Mouse (Mus musculus) hindbrain, embryonic 15.5 days (tissue): ENCODE data around the gene Nkain2. TPM values are rescaled to one million over a fixed set of nuclear protein-coding genes. Genes with fewer than 3 reads are reported as not detected.

Experiments
- ATAC-seq: fragments of 200-750 bp; cut with Nextera tagmentation; 2 replicates; pipeline ENCODE4 v1.8.0; 2017; ENCODE audit warnings: low read depth, moderate number of reproducible peaks, moderate TSS enrichment; ENCODE audit not compliant: low FRiP score
- H3K27ac ChIP-seq: fragments of 300-500 bp; sonication (generic); replicated peaks from 2 replicates; pipeline ENCODE4 v1.5.1; 2015; ENCODE audit warnings: mild to moderate bottlenecking, inconsistent platforms
- H3K27me3 ChIP-seq: fragments of 300-500 bp; sonication (generic); 2 replicates; pipeline ENCODE4 v1.6.1; 2015; ENCODE audit warnings: control low read depth, inconsistent platforms
- H3K36me3 ChIP-seq: fragments of 300-500 bp; sonication (generic); 2 replicates; pipeline ENCODE4 v1.6.1; 2015; ENCODE audit warnings: control low read depth, inconsistent platforms
- H3K4me1 ChIP-seq: fragments of 300-500 bp; sonication (generic); replicated peaks from 2 replicates; pipeline ENCODE4 v1.6.1; 2015; ENCODE audit warnings: control low read depth, inconsistent platforms
- H3K4me2 ChIP-seq: fragments of 300-500 bp; sonication (generic); 2 replicates; pipeline ENCODE4 v1.6.1; 2015; ENCODE audit warnings: moderate library complexity, mild to moderate bottlenecking, inconsistent platforms
- H3K4me3 ChIP-seq: fragments of 300-500 bp; sonication (generic); 2 replicates; pipeline ENCODE4 v1.5.1; 2015; ENCODE audit warnings: mild to moderate bottlenecking, inconsistent platforms
- H3K9ac ChIP-seq: fragments of 300-500 bp; sonication (generic); 2 replicates; pipeline ENCODE4 v1.6.1; 2015; ENCODE audit warnings: inconsistent platforms
- H3K9me3 ChIP-seq: fragments of 300-500 bp; sonication (generic); 2 replicates; pipeline ENCODE4 v1.6.1; 2016; ENCODE audit warnings: control low read depth, inconsistent platforms
- WGBS: fragments of 180-500 bp; shearing (Covaris S2); methylation state at CpG from one replicate; pipeline ENCODE4 v1.1.7; 2015; 5-methylcytosine and 5-hydroxymethylcytosine counted together
- polyA plus RNA-seq: library from polyadenylated mRNA; unstranded; fragments of >200 nt; fragmentation: Nextera tagmentation; extraction: Ambion mirVana; gene quantifications from 2 replicates; pipeline ENCODE4 v1.2.1, GENCODE M21; 2015

The Nkain2 gene
- polyA plus RNA-seq, 1 experiment from 2014 or later, result 14.8 TPM

DNA sequence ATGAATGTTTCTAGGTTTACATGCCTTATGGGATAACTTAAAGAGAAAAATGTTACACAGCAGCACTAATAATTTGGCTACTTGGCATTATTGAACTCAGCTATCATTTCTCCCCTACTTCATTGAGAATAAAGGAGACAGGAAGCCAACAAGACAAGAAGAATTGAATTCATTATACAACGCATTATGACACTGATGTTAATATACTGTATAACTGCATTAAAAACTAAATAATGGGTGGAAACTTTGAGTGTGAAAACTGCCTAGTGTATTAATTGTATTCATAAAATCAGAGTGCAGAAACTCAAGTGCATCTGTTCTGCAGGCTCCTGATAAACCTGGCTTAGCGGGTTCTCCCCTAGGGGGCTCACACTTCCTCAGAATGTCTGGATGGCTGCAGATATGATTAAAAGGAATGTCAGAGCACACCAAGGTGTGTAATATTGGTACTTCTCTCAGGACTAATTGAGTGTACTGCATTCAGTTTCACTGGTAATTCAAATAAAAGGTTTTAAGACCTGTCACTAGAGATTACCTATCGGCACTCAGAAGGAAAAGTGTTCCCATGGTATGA, 589.2 kb downstream of the Nkain2 start:
- Histone ChIP-seq H3K27ac (no peak overlapping the region), H3K27me3 (no peaks in the 10 kb centered on the region), H3K4me2 (no peak overlapping the region), H3K36me3 (no peaks in the 10 kb centered on the region), H3K9ac (no peak overlapping the region), H3K9me3 (no peaks in the 10 kb centered on the region), H3K4me3 (no peak overlapping the region), H3K4me1 (no peaks in the 10 kb centered on the region)
- ATAC-seq, result peak; percentile 59
- WGBS, result 74% methylated on average over 3 of the region's 3 CpGs

DNA sequence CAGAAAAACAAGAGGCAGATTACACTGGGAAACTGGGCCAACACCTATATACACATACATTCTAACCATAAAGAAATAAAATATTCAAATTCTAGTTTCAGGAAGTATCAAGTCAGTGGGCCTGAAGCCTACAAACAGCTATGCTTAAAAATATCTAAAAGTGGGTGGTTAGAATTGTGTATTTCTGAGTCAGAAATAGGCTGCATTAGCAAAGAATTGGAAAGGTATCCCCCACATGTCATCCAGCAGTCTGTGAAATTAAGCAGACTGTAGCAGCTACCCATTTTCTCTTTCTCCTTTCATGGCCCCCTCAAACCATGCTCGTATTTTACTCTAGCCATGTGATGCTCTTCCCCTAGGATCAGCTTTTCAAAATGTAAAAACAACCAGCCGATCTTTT, 599.8 kb downstream of the Nkain2 start:
- Histone ChIP-seq H3K4me2 (no peak overlapping the region), H3K9ac (no peak overlapping the region), H3K4me1 (no peaks in the 10 kb centered on the region), H3K27me3 (no peaks in the 10 kb centered on the region), H3K9me3 (no peaks in the 10 kb centered on the region), H3K27ac (no peak overlapping the region), H3K36me3 (no peaks in the 10 kb centered on the region), H3K4me3 (no peak overlapping the region)
- no peak for ATAC-seq
- 67% methylated on average over 2 of the region's 2 CpGs for WGBS

DNA sequence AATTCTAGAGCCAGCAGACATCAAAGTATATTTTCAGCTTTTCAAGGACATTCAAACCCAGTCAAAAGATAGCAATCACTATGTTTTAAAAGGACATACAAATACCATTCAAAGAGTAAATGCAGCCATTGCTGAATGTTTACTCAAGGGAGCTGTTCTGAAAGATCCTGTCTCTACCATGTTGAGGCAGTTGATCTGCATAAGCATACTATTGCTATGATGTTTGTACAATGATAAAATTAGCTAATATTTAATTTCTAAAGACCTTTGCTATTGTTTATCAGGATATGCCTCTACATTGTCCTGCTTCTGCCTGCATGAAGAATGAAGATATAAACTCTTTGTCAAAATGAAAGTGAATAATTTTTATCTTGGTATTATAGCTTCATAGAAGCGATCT, 606.6 kb downstream of the Nkain2 start:
- no peak for ATAC-seq
- no peak overlapping the region for H3K27ac ChIP-seq
- no peak overlapping the region for H3K4me2 ChIP-seq
- H3K27me3 ChIP-seq, result no peaks in the 10 kb centered on the region
- no peaks in the 10 kb centered on the region for H3K4me1 ChIP-seq
- WGBS, result 86% methylated on average over 1 of the region's 1 CpGs
- H3K9ac ChIP-seq, result no peak overlapping the region
- no peaks in the 10 kb centered on the region for H3K36me3 ChIP-seq
- H3K4me3 ChIP-seq, result no peak overlapping the region
- H3K9me3 ChIP-seq, result no peaks in the 10 kb centered on the region

DNA sequence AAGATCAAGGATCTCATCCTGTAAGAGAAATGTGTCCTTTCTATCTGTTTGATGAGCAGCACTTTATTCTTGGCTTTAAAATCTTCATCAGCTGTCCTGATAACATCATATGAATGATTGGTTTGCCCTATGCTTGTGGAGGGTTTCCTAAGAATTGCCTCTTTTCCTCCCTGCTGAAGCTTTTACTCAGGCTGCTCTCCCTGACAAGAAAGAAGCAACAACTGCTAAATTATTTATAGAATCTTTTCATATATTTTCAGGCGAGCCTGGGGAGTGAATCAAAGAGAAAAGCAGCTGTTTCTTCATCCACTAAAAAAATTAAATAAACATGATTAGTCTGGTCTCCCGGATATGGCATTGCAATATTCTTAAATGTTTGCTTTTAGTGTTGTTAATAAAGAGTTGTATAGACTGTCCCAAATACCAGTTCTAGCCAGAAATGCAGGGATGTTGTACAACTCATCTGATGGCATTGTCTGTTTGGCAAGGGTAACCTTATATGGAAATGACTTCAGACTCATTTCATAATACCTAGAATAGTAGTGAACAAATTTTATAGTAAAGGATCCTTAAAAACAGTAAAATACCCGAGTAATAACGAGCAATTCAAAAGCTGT, 646.9 kb downstream of the Nkain2 start:
- Histone ChIP-seq H3K36me3 (no peaks in the 10 kb centered on the region), H3K9me3 (no peaks in the 10 kb centered on the region), H3K4me3 (no peak overlapping the region), H3K9ac (no peak overlapping the region), H3K27me3 (no peaks in the 10 kb centered on the region), H3K4me2 (no peak overlapping the region), H3K27ac (no peak overlapping the region), H3K4me1 (no peaks in the 10 kb centered on the region)
- 67% methylated on average over 4 of the region's 4 CpGs for WGBS
- no peak for ATAC-seq

DNA sequence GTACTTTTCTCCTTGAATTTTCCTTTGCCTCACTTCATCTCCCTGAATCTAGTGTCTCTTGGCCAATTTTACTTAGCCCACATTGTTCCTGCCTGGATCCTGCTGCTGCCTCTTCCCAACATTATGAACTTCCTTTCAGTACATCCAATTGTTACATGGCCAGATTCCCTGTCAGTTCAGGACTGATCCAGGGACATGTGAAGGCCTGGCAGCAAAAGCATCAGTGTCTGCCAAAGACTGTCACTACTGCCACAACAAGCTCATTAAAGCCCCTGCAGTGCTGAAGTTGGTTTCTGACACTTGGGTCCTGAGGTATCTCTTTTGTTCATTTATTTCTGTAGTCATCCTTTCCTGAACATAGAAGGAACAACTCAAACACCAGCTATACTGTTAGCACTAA, 649.1 kb downstream of the Nkain2 start:
- ATAC-seq, result peak; percentile 48; the same call in 1 of the 2 replicates
- no peaks in the 10 kb centered on the region for H3K36me3 ChIP-seq

DNA sequence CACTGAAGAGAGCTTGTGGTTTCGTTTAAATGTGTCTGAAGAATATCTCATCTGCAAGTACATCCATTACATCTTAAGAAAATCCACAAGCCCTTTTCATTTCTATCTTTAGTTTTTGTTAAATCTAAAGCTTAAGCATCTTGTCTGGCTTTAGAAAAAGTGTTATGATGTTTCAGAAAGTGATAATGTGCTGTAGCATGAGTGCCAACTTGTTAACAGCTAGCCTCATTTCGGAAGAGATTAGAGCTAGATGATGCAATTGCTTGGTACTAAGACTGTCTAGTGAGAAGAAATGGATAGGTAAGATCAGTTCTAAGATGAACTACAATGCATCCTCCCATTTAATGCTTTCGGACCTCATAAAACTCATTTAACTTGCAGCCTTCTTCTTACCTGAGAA, 707.3 kb downstream of the Nkain2 start:
- no peaks in the 10 kb centered on the region for H3K36me3 ChIP-seq
- no peak overlapping the region for H3K27ac ChIP-seq
- H3K27me3 ChIP-seq, result no peaks in the 10 kb centered on the region
- H3K4me1 ChIP-seq, result no peaks in the 10 kb centered on the region
- H3K4me2 ChIP-seq, result no peak overlapping the region
- H3K4me3 ChIP-seq, result no peak overlapping the region
- H3K9ac ChIP-seq, result no peak overlapping the region
- 90% methylated on average over 3 of the region's 3 CpGs for WGBS
- ATAC-seq, result no peak
- H3K9me3 ChIP-seq, result no peaks in the 10 kb centered on the region

More for the DNA sequence above, 649.1 kb downstream of the Nkain2 start:
- H3K4me2 ChIP-seq, result no peak overlapping the region
- no peak overlapping the region for H3K4me3 ChIP-seq
- H3K4me1 ChIP-seq, result no peaks in the 10 kb centered on the region
- no peaks in the 10 kb centered on the region for H3K27me3 ChIP-seq
- H3K9ac ChIP-seq, result no peak overlapping the region
- H3K9me3 ChIP-seq, result no peaks in the 10 kb centered on the region
- no peak overlapping the region for H3K27ac ChIP-seq

DNA sequence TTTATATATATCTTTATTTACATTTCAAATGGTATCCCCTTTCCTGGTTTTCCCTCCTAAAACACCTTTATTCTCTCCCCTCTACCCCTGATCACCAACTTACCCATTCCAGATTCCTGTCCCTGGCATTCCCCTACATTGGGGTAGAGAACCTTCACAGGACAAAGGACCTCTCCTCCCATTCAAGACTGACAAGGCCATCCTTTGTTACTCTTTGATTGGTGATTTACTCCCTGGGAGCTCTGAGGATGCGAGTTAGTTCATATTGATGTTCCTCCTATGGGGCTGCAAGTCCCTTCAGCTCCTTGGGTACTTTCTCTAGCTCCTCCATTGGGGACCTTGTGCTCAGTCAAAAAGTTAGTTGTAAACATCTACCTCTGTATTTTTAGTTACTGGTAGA, 798.9 kb downstream of the Nkain2 start:
- Histone ChIP-seq H3K9ac (no peak overlapping the region), H3K9me3 (no peaks in the 10 kb centered on the region), H3K36me3 (no peaks in the 10 kb centered on the region), H3K4me1 (no peaks in the 10 kb centered on the region), H3K4me2 (no peak overlapping the region), H3K27ac (no peak overlapping the region), H3K27me3 (no peaks in the 10 kb centered on the region), H3K4me3 (no peak overlapping the region)
- ATAC-seq, result no peak
- WGBS, result 38% methylated on average over 1 of the region's 1 CpGs

DNA sequence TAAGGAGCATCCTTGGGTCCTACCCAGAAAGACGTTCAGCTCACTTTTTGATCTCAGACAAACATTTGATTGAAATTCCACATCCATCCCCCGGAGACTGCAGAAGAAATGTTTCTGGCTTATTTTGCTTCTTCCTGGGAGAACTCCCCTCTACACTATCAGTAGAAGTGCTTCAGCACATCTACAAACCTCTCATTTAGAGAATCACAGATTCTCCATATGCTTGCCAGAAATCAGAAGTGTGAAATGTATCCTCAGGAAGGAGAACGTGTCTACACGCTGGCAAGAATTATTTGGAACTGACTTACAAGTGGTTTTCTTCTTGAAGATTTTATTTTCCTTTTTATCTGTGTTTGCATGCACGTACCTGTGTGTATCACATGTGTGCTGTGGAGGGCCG, 829.9 kb downstream of the Nkain2 start:
- 88% methylated on average over 6 of the region's 6 CpGs for WGBS
- ATAC-seq, result no peak
- H3K27ac ChIP-seq, result no peak overlapping the region
- no peaks in the 10 kb centered on the region for H3K27me3 ChIP-seq
- H3K4me2 ChIP-seq, result no peak overlapping the region
- H3K4me3 ChIP-seq, result no peak overlapping the region
- no peak overlapping the region for H3K9ac ChIP-seq
- H3K4me1 ChIP-seq, result no peaks in the 10 kb centered on the region
- H3K9me3 ChIP-seq, result no peaks in the 10 kb centered on the region
- H3K36me3 ChIP-seq, result no peaks in the 10 kb centered on the region

DNA sequence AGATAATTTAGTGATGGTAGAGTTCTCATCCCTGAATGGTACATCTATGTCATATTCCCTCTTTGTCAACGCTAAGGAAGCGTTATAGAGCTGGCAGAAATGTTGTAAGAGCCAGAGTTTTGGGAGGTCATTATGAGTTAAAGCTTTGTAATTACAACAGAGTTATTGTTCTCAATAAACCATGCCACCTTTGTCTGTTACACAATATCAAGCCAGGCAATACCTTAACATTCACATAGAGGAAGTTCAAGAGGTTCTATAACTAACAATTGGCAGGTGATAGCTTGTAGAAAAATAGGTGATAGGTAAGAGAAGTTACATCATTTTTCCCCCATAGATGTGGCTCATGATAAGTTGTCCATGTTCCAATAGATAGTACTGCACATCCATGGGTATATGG, 832.0 kb downstream of the Nkain2 start:
- no peaks in the 10 kb centered on the region for H3K9me3 ChIP-seq
- no peak overlapping the region for H3K4me2 ChIP-seq
- H3K36me3 ChIP-seq, result no peaks in the 10 kb centered on the region
- WGBS, result 88% methylated on average over 2 of the region's 2 CpGs
- H3K4me3 ChIP-seq, result no peak overlapping the region
- H3K27ac ChIP-seq, result no peak overlapping the region
- no peaks in the 10 kb centered on the region for H3K27me3 ChIP-seq
- H3K4me1 ChIP-seq, result no peaks in the 10 kb centered on the region
- H3K9ac ChIP-seq, result no peak overlapping the region
- ATAC-seq, result no peak

DNA sequence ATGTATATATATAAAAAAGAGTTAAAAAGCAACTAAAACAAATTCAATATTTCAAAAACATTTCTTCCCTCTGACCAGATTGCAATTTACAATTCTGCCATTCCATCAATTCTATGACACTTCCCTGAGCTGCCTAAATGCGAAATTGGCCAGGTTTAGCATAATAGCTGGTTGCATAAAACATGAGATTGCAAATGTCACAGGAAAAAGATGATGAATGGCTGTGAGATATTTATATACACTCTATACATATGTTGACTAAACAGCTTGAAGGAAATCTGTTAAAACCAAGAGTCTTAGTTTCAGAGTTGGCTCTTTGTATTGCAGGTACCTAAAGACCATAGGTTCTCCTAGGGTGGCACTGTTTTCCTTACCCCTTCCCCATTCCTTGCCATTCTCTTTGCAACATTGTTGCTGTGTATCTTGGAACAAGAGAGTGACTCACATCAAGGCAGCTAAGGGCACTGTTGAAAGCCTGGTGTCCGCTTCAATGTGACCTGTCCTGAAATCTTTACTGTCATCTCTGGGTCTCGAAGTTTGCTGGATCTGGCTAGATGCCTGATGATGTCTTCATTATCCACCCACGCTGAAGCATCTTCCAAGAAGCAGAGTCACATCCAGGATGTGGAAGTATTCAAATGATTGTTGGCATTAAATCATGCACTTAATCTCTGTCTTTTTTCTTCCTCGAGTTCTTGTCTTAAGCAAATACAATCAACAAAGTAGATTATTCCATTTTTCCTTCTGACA, 837.5 kb downstream of the Nkain2 start:
- Histone ChIP-seq H3K4me2 (no peak overlapping the region), H3K36me3 (no peaks in the 10 kb centered on the region), H3K27me3 (no peaks in the 10 kb centered on the region), H3K27ac (no peak overlapping the region), H3K9me3 (no peaks in the 10 kb centered on the region), H3K4me1 (no peaks in the 10 kb centered on the region), H3K9ac (no peak overlapping the region), H3K4me3 (no peak overlapping the region)
- WGBS, result 84% methylated on average over 5 of the region's 5 CpGs
- ATAC-seq, result no peak

DNA sequence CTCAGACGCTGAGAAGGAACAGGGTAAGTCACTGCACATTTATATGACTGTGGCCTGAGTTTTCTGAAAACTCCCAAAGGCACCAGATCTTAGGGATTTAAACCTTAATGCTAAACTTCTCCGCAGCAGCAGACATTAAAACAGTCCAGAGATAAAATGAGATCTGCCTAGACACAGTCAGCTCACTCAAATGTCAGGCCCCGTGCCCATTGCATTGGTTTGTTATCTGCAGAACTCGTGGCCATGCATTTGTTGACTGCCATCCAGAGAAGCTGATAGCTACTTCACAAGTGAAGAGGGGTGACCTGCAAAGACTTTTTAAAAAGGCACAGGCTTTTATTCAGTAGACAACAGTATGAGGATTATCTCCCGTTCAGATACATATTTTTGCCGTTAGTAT, 838.2 kb downstream of the Nkain2 start:
- no peak for ATAC-seq
- no peak overlapping the region for H3K4me2 ChIP-seq
- H3K36me3 ChIP-seq, result no peaks in the 10 kb centered on the region
- H3K4me3 ChIP-seq, result no peak overlapping the region
- H3K4me1 ChIP-seq, result no peaks in the 10 kb centered on the region
- no peak overlapping the region for H3K27ac ChIP-seq
- H3K9ac ChIP-seq, result no peak overlapping the region
- H3K9me3 ChIP-seq, result no peaks in the 10 kb centered on the region
- no peaks in the 10 kb centered on the region for H3K27me3 ChIP-seq
- WGBS, result 88% methylated on average over 6 of the region's 6 CpGs

DNA sequence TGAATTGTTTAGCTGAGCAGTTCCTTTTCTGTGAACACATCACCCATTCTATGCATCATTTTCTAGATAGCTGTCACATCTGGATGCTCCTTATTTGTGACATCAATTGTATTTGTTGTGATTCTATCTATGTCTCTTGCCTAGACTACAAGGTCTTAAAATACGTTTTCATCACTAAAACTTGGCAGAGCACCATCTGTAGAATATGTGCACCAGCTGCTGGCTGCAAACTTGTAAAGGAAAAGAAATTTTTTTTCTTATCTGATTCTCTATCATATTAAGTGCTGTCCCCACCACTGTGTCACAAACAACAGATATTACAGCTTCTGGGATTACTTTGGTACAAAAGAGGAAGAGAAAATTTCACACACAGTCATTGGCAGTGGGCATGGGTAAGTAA, 860.3 kb downstream of the Nkain2 start:
- Histone ChIP-seq H3K9me3 (no peaks in the 10 kb centered on the region), H3K27ac (no peak overlapping the region), H3K4me3 (no peak overlapping the region), H3K27me3 (no peaks in the 10 kb centered on the region), H3K4me2 (no peak overlapping the region), H3K36me3 (no peaks in the 10 kb centered on the region), H3K4me1 (no peaks in the 10 kb centered on the region), H3K9ac (no peak overlapping the region)
- 63% methylated on average over 1 of the region's 1 CpGs for WGBS
- no peak for ATAC-seq
